Mouse (Mus musculus) heart, adult 2 months (tissue): Measurements from ENCODE around the gene Rnf213.

Source experiments
- CTCF ChIP-seq: fragments of 200-600 bp; IDR thresholded peaks from 2 replicates; pipeline ENCODE4 v1.8.1; 2022; ENCODE audit warnings: antibody characterized with exemption, mild to moderate bottlenecking, moderate library complexity
- EP300 ChIP-seq: fragments of 200-500 bp; IDR thresholded peaks from 2 replicates; pipeline ENCODE4 v1.6.1; 2011; ENCODE audit warnings: low read depth, low read length, control low read depth; ENCODE audit not compliant: insufficient read depth
- POLR2A ChIP-seq: fragments of 200-500 bp; IDR thresholded peaks from 2 replicates; pipeline ENCODE4 v1.6.1; 2011; ENCODE audit warnings: mild to moderate bottlenecking, low read depth, low read length, control low read depth; ENCODE audit not compliant: insufficient read depth

GRCm38 (mm10) chr11:119515823-119516676 lies 123.2 kb downstream of the Rnf213 start:
- no peak for TF ChIP-seq CTCF
- no peak for TF ChIP-seq POLR2A
- no peak for TF ChIP-seq EP300
